Mouse (Mus musculus) limb, embryonic 11.5 days (tissue): ENCODE results near the gene Tcp11l2. TPM values are rescaled to one million over a fixed set of nuclear protein-coding genes. Genes with fewer than 3 reads are reported as not detected.

Experiments used
- ATAC-seq: fragments of 200-750 bp; cut with Nextera tagmentation; 2 replicates; pipeline ENCODE4 v1.8.0; 2017; ENCODE audit warnings: low read depth; ENCODE audit not compliant: insufficient number of reproducible peaks, low FRiP score, low TSS enrichment
- DNase-seq: peaks from one replicate; pipeline ENCODE4 v3.0.0-alpha.2; 2015; ENCODE audit warnings: low spot score
- H3K27ac ChIP-seq: fragments of 300-500 bp; sonication (generic); replicated peaks from 2 replicates; pipeline ENCODE4 v1.5.1; 2014; ENCODE audit warnings: low read depth, mild to moderate bottlenecking, low read length
- H3K27me3 ChIP-seq: fragments of 300-500 bp; sonication (generic); 2 replicates; pipeline ENCODE4 v1.6.1; 2014; ENCODE audit warnings: mild to moderate bottlenecking, low read length, mixed read lengths; ENCODE audit not compliant: control insufficient read depth, insufficient read depth
- H3K36me3 ChIP-seq: fragments of 300-500 bp; sonication (generic); 2 replicates; pipeline ENCODE4 v1.6.1; 2014; ENCODE audit warnings: mild to moderate bottlenecking, low read length, moderate library complexity, mixed read lengths; ENCODE audit not compliant: control insufficient read depth, insufficient read depth
- H3K4me1 ChIP-seq: fragments of 300-500 bp; sonication (generic); 2 replicates; pipeline ENCODE4 v1.6.1; 2014; ENCODE audit warnings: low read length, mixed read lengths; ENCODE audit not compliant: control insufficient read depth, insufficient read depth
- H3K4me2 ChIP-seq: fragments of 300-500 bp; sonication (generic); 2 replicates; pipeline ENCODE4 v1.6.1; 2014; ENCODE audit warnings: low read depth, mild to moderate bottlenecking, moderate library complexity; ENCODE audit not compliant: severe bottlenecking
- H3K4me3 ChIP-seq: fragments of 300-500 bp; sonication (generic); 2 replicates; pipeline ENCODE4 v1.5.1; 2014; ENCODE audit warnings: low read depth, low read length
- H3K9ac ChIP-seq: fragments of 300-500 bp; sonication (generic); 2 replicates; pipeline ENCODE4 v1.6.1; 2014; ENCODE audit warnings: mild to moderate bottlenecking, low read length
- H3K9me3 ChIP-seq: fragments of 300-500 bp; sonication (generic); 2 replicates; pipeline ENCODE4 v1.6.1; 2016; ENCODE audit warnings: low read length; ENCODE audit not compliant: control insufficient read depth
- WGBS: fragments of 180-500 bp; shearing (Covaris S2); extraction: QIAGEN DNeasy Blood & Tissue Kit; methylation state at CpG from one replicate; pipeline ENCODE4 v1.1.7; 2014; 5-methylcytosine and 5-hydroxymethylcytosine counted together
- polyA plus RNA-seq: library from polyadenylated mRNA; unstranded; fragments of >200 nt; fragmentation: Nextera tagmentation; extraction: Ambion mirVana; gene quantifications from 2 replicates; pipeline ENCODE4 v1.2.1, GENCODE M21; 2014

The Tcp11l2 gene
- polyA plus RNA-seq, 1 experiment from 2014 or later: 7.2 TPM

GRCm38 (mm10) chr10:84597127-84597785, 20.8 kb downstream of the Tcp11l2 start:
- Histone ChIP-seq H3K27me3 (no peaks in the 10 kb centered on the region), H3K36me3 (no peaks in the 10 kb centered on the region), H3K4me3 (no peak overlapping the region), H3K9me3 (no peaks in the 10 kb centered on the region), H3K9ac (no peak overlapping the region), H3K4me1 (0 out of 2 replicates have a peak, but pooled peaks cover 2% of the 10 kb centered on the region), H3K4me2 (no peak overlapping the region), H3K27ac (no peak overlapping the region)
- DNase-seq (no peak), ATAC-seq (no peak)
- WGBS: 70% methylated on average over 3 of the region's 3 CpGs

- Histone ChIP-seq H3K4me3 (no peak overlapping the region), H3K4me2 (no peak overlapping the region), H3K9ac (no peak overlapping the region), H3K36me3 (no peaks in the 10 kb centered on the region), H3K27me3 (no peaks in the 10 kb centered on the region), H3K27ac (no peak overlapping the region), H3K9me3 (no peaks in the 10 kb centered on the region), H3K4me1 (no peaks in the 10 kb centered on the region)
- 35% methylated on average over 1 of the region's 1 CpGs for WGBS
- no peak for ATAC-seq
- DNase-seq: no peak
Observed at GRCm38 (mm10) chr10:84598172-84598571, 21.7 kb downstream of the Tcp11l2 start.

- no peaks in the 10 kb centered on the region for H3K4me1 ChIP-seq
- DNase-seq (no peak), ATAC-seq (no peak)
- no peaks in the 10 kb centered on the region for H3K27me3 ChIP-seq
- WGBS: 86% methylated on average over 6 of the region's 6 CpGs
- H3K4me3 ChIP-seq: no peak overlapping the region
- H3K9ac ChIP-seq: no peak overlapping the region
- H3K9me3 ChIP-seq: no peaks in the 10 kb centered on the region
- H3K4me2 ChIP-seq: no peak overlapping the region
- no peak overlapping the region for H3K27ac ChIP-seq
- H3K36me3 ChIP-seq: no peaks in the 10 kb centered on the region
Observed at GRCm38 (mm10) chr10:84600136-84600535, 23.7 kb downstream of the Tcp11l2 start.

GRCm38 (mm10) chr10:84604335-84604734, 27.9 kb downstream of the Tcp11l2 start:
- no peaks in the 10 kb centered on the region for H3K27me3 ChIP-seq
- H3K9me3 ChIP-seq: no peaks in the 10 kb centered on the region
- ATAC-seq: no peak
- no peaks in the 10 kb centered on the region for H3K4me1 ChIP-seq
- no peak overlapping the region for H3K4me3 ChIP-seq
- no peak for DNase-seq
- no peak overlapping the region for H3K27ac ChIP-seq
- H3K4me2 ChIP-seq: no peak overlapping the region
- no peak overlapping the region for H3K9ac ChIP-seq
- WGBS: 82% methylated on average over 1 of the region's 1 CpGs
- no peaks in the 10 kb centered on the region for H3K36me3 ChIP-seq

- Histone ChIP-seq H3K9me3 (no peaks in the 10 kb centered on the region), H3K36me3 (no peaks in the 10 kb centered on the region), H3K9ac (no peak overlapping the region), H3K27me3 (no peaks in the 10 kb centered on the region), H3K4me3 (no peak overlapping the region), H3K4me2 (no peak overlapping the region), H3K4me1 (peaks cover 6% of the 10 kb centered on the region; the same call in 1 of the 2 replicates), H3K27ac (no peak overlapping the region)
- 85% methylated on average over 3 of the region's 3 CpGs for WGBS
- DNase-seq (no peak), ATAC-seq (no peak)
Observed at GRCm38 (mm10) chr10:84608361-84608760, 31.9 kb downstream of the Tcp11l2 start.

- Histone ChIP-seq H3K27me3 (no peaks in the 10 kb centered on the region), H3K4me1 (peaks cover 6% of the 10 kb centered on the region; the same call in 1 of the 2 replicates), H3K4me2 (no peak overlapping the region), H3K27ac (no peak overlapping the region), H3K4me3 (no peak overlapping the region), H3K9ac (no peak overlapping the region), H3K36me3 (no peaks in the 10 kb centered on the region), H3K9me3 (no peaks in the 10 kb centered on the region)
- 28% methylated on average over 4 of the region's 4 CpGs for WGBS
- ATAC-seq: no peak
- no peak for DNase-seq
Observed at GRCm38 (mm10) chr10:84610324-84610723, 33.9 kb downstream of the Tcp11l2 start.

DNA sequence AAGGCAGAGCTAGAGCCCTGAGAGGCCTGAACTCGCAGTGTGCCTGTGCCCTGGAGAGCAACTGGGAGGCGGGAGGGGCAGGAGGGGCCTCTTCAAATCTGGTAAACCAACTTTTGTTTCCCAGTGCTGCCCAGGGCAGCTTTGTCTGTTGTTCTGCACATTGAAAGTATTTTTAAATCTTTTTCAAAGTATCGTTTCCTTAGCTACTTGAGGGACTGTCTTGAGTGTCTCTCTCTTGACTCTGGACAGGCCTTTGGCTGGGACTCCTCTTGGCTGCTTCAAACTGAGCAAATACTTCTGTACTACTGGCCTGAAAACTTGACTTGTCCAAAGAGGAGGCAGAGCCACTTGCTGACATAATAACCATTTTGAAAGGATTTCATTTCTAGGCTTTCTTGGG, 34.4 kb downstream of the Tcp11l2 start:
- H3K4me3 ChIP-seq: no peak overlapping the region
- DNase-seq (no peak), ATAC-seq (no peak)
- peaks cover 6% of the 10 kb centered on the region; the same call in 1 of the 2 replicates for H3K4me1 ChIP-seq
- no peaks in the 10 kb centered on the region for H3K27me3 ChIP-seq
- no peaks in the 10 kb centered on the region for H3K9me3 ChIP-seq
- H3K4me2 ChIP-seq: no peak overlapping the region
- 75% methylated on average over 3 of the region's 3 CpGs for WGBS
- no peak overlapping the region for H3K27ac ChIP-seq
- H3K36me3 ChIP-seq: no peaks in the 10 kb centered on the region
- H3K9ac ChIP-seq: no peak overlapping the region

DNA sequence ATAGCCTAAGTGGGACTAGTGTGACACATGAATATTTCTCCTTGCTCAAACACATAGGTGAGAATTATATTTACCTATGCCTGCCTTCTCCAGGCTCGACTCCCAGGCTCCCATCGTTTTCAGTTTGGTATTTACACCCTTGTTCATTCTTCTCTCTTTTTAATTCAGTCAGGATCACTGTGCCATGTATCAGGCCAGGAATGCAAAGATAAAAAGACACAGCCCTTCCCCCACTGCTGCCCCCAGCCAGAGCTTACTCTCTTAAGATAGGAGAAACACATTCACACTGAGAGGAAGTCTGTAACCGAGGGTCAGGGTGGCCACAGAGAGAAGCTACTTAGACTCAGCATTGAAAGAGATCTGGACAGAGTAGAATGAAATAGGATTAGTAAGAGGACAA, 35.2 kb downstream of the Tcp11l2 start:
- Histone ChIP-seq H3K9me3 (no peaks in the 10 kb centered on the region), H3K27me3 (no peaks in the 10 kb centered on the region), H3K4me2 (no peak overlapping the region), H3K4me1 (peaks cover 6% of the 10 kb centered on the region; the same call in 1 of the 2 replicates), H3K36me3 (no peaks in the 10 kb centered on the region), H3K9ac (no peak overlapping the region), H3K27ac (no peak overlapping the region), H3K4me3 (no peak overlapping the region)
- 64% methylated on average over 3 of the region's 3 CpGs for WGBS
- ATAC-seq (no peak), DNase-seq (no peak)

DNA sequence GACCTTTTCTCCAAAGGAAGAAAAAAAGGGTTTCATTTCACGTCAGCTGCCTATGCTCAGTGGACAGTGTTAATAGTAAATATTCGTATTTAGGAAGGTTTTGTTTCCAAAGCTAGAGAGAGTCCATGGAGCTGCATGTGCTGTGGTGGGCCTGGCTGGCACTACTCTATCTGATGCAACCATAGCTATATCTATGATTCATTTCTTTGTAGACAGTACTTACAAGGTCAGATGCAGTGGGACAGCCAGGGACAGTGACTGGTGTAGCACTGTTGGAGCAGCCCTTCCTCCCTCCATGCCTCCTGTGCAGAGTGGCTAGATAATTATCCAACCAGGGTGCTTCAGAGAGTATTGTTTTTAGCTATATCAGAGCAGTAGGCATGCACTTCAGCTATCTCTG, 35.9 kb downstream of the Tcp11l2 start:
- Histone ChIP-seq H3K4me3 (no peak overlapping the region), H3K27ac (no peak overlapping the region), H3K4me1 (peaks cover 6% of the 10 kb centered on the region; the same call in 1 of the 2 replicates), H3K27me3 (no peaks in the 10 kb centered on the region), H3K9ac (no peak overlapping the region), H3K36me3 (no peaks in the 10 kb centered on the region), H3K4me2 (no peak overlapping the region), H3K9me3 (no peaks in the 10 kb centered on the region)
- 82% methylated on average over 2 of the region's 2 CpGs for WGBS
- no peak for ATAC-seq
- no peak for DNase-seq
